In the genomic region with DNA sequence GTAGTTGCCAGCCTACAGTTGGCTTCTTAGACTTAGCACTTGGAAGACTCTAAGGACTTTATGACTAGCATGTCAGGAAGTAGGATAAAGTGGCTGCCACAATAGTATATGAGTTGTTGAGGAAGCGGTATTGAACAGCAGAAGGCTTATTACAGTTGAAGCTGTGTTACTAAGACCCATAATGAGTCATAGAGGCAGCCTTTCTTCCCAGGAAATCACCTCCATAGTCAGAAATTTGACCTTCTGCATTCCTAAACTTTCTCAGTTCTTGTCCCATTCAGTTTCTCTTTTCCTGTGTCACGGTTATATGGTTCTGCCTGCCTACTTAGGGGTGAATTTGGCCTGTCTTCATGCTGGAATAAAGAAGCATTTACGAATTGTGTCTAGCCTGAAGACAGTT, we compare ENCODE assay signal across 29 mouse cellular contexts. TPM values are rescaled to one million over a fixed set of nuclear protein-coding genes. Genes with fewer than 3 reads are reported as not detected.
DNase-seq lines count a peak whose midpoint lies in the region; ATAC-seq and TF ChIP-seq lines count a peak whose summit lies in the region.
"Had no signal": no experiment of that assay in that cellular context is flagged by ENCODE, and none has a peak within 500 bp of the region (broad histone marks: within the 10 kb centered on the region; RNA-seq: fewer than 3 reads in every experiment).

No protein-coding gene starts in this region.

- in situ Hi-C loops in Patski (cut with MboI; ENCODE audit: low pct_unique_long_range_greater_than_20kb) = no loop called here

- H3K4me1 ChIP-seq in hindbrain, embryonic 12.5 days = no peaks in the 10 kb centered on the region
- no peaks in the 10 kb centered on the region for H3K4me1 ChIP-seq in intestine, postnatal 0 days (replicated peaks; ENCODE audit: control insufficient read depth, insufficient read depth, low read length)
- H3K4me1 ChIP-seq: embryonic facial prominence, embryonic 12.5 days; embryonic facial prominence, embryonic 15.5 days; forebrain, embryonic 12.5 days; forebrain, embryonic 15.5 days; hindbrain, embryonic 13.5 days; intestine, embryonic 15.5 days had no signal

- DNase-seq in left cerebral cortex, adult 2 months (ENCODE audit: extremely low spot score in 1 of 2, low spot score in 2 of 2) = no peak
- no peak for DNase-seq in left cerebral cortex, adult 9 months (ENCODE audit: low spot score in 2 of 2)
- peak; percentile 84 for DNase-seq in Muller cell, postnatal 12 days (ENCODE audit: inconsistent ontology term)
- no peak for DNase-seq in Patski (ENCODE audit: low read depth, low spot score)
- DNase-seq: adrenal gland, adult 8-10 months; adrenal gland, postnatal 25 days; cerebellum, adult 11-12 months; cerebellum, adult 9-10 months; cerebellum, postnatal 14 days; gastrocnemius, postnatal 10 days; gastrocnemius, postnatal 36 days had no signal

- WGBS in hindbrain, embryonic 12.5 days = 94% methylated on average over 3 of the region's 3 CpGs
- 79% methylated on average over 3 of the region's 3 CpGs for WGBS in intestine, postnatal 0 days

- CTCF ChIA-PET in Patski (lab: Charles Lee) = interaction anchor here (1.2 kb wide), 1 partner anchor 9 kb away, joined by 4 read pairs; no protein-coding TSS in a partner anchor

- no peaks in the 10 kb centered on the region for H3K27me3 ChIP-seq in Patski
- no peaks in the 10 kb centered on the region for H3K27me3 ChIP-seq in hindbrain, embryonic 12.5 days
- no peaks in the 10 kb centered on the region for H3K27me3 ChIP-seq in intestine, postnatal 0 days (replicated peaks; ENCODE audit: control insufficient read depth, insufficient read depth, low read length)
- H3K27me3 ChIP-seq: embryonic facial prominence, embryonic 12.5 days; embryonic facial prominence, embryonic 15.5 days; forebrain, embryonic 12.5 days; forebrain, embryonic 15.5 days; hindbrain, embryonic 13.5 days; intestine, embryonic 15.5 days had no signal

- no peak overlapping the region for H3K9ac ChIP-seq in hindbrain, embryonic 12.5 days
- no peak overlapping the region for H3K9ac ChIP-seq in intestine, postnatal 0 days (ENCODE audit: low read depth, low read length)
- H3K9ac ChIP-seq: embryonic facial prominence, embryonic 12.5 days; embryonic facial prominence, embryonic 15.5 days; forebrain, embryonic 12.5 days; forebrain, embryonic 15.5 days; hindbrain, embryonic 13.5 days; intestine, embryonic 15.5 days had no signal

- TF ChIP-seq CTCF in left cerebral cortex, adult 2 months (IDR thresholded peaks at IDR 0.05) = no peak
- TF ChIP-seq CTCF in Patski (IDR thresholded peaks at IDR 0.05) = no peak
- no peak for TF ChIP-seq CTCF in intestine, postnatal 0 days (IDR thresholded peaks at IDR 0.05; ENCODE audit: low read depth)

- POLR2A ChIA-PET in Patski (lab: Charles Lee) = interaction anchor here (1.6 kb wide), 1 partner anchor 81 kb away, joined by 3 read pairs; no protein-coding TSS in a partner anchor

- intact Hi-C loops in left cerebral cortex, adult 2 months (cut with DNase I) = no loop called here

- peak; percentile 69 for ATAC-seq in Patski
- no peak for ATAC-seq in hindbrain, embryonic 12.5 days (ENCODE audit: low FRiP score)
- ATAC-seq in intestine, postnatal 0 days = no peak
- ATAC-seq: activated CD4-positive, CD25-positive, alpha-beta regulatory T cell, adult 4 months; forebrain, embryonic 15.5 days; hindbrain, embryonic 16.5 days; intestine, embryonic 15.5 days had no signal

- no peaks in the 10 kb centered on the region for H3K9me3 ChIP-seq in hindbrain, embryonic 12.5 days (replicated peaks)
- H3K9me3 ChIP-seq in intestine, postnatal 0 days (ENCODE audit: control insufficient read depth) = no peaks in the 10 kb centered on the region
- H3K9me3 ChIP-seq: embryonic facial prominence, embryonic 12.5 days; embryonic facial prominence, embryonic 15.5 days; forebrain, embryonic 12.5 days; forebrain, embryonic 15.5 days; hindbrain, embryonic 13.5 days; intestine, embryonic 15.5 days had no signal

- H3K27ac ChIP-seq in left cerebral cortex, adult 2 months = peak overlapping the region; percentile 16; the same call in 1 of the 2 replicates
- H3K27ac ChIP-seq in hindbrain, embryonic 12.5 days = no peak overlapping the region
- no peak overlapping the region for H3K27ac ChIP-seq in intestine, postnatal 0 days (ENCODE audit: low read depth, low read length)
- H3K27ac ChIP-seq: embryonic facial prominence, embryonic 12.5 days; embryonic facial prominence, embryonic 15.5 days; forebrain, embryonic 12.5 days; forebrain, embryonic 15.5 days; hindbrain, embryonic 13.5 days; intestine, embryonic 15.5 days had no signal

- H3K4me3 ChIP-seq in left cerebral cortex, adult 2 months = no peak overlapping the region
- H3K4me3 ChIP-seq in hindbrain, embryonic 12.5 days = no peak overlapping the region
- no peak overlapping the region for H3K4me3 ChIP-seq in intestine, postnatal 0 days (ENCODE audit: low read depth, low read length)
- H3K4me3 ChIP-seq: embryonic facial prominence, embryonic 12.5 days; embryonic facial prominence, embryonic 15.5 days; erythroblast, embryonic 14.5 days; forebrain, embryonic 12.5 days; forebrain, embryonic 15.5 days; hindbrain, embryonic 13.5 days; intestine, embryonic 15.5 days had no signal

- no peak overlapping the region for H3K4me2 ChIP-seq in hindbrain, embryonic 12.5 days (replicated peaks)
- no peak overlapping the region for H3K4me2 ChIP-seq in intestine, postnatal 0 days (replicated peaks; ENCODE audit: low read depth)
- H3K4me2 ChIP-seq: embryonic facial prominence, embryonic 12.5 days; embryonic facial prominence, embryonic 15.5 days; forebrain, embryonic 12.5 days; forebrain, embryonic 15.5 days; heart, embryonic 11.5 days; hindbrain, embryonic 13.5 days; intestine, embryonic 15.5 days had no signal

- H3K36me3 ChIP-seq in hindbrain, embryonic 12.5 days = peaks cover 31% of the 10 kb centered on the region
- H3K36me3 ChIP-seq in intestine, postnatal 0 days (ENCODE audit: control insufficient read depth, insufficient read depth) = peaks cover 36% of the 10 kb centered on the region
- H3K36me3 ChIP-seq: intestine, embryonic 15.5 days had no signal

RNA-seq across cellular contexts. Expression of a gene that starts 29.9 kb away (rescaled TPM):
- total RNA-seq in left cerebral cortex, adult 2 months (2021) = under 1 TPM in 1 of 2 experiments, not detected in 1; 0.70 TPM
- polyA plus RNA-seq in Patski (2021) = 0.35 TPM
- 1.4 and 3.2 TPM in 2 replicates for polyA plus RNA-seq in hindbrain, embryonic 12.5 days (2016; fragmentation: Nextera tagmentation; extraction: Ambion mirVana)
- 1.6 and 2.2 TPM in 2 replicates for polyA plus RNA-seq in intestine, postnatal 0 days (2015; fragmentation: Nextera tagmentation; extraction: Ambion mirVana)
- total RNA-seq: adrenal gland, postnatal 25 days; gastrocnemius, adult 18-20 months; gastrocnemius, postnatal 36 days; heart, adult 8-10 months; heart, postnatal 25 days; hematopoietic stem cell, adult 5-6 weeks had no signal
- polyA plus RNA-seq: activated CD4-positive, CD25-positive, alpha-beta regulatory T cell, adult 4 months; erythroblast, embryonic 14.5 days had no signal

RNA-seq across cellular contexts. Expression of a gene that starts 34.6 kb away (rescaled TPM):
- not detected for total RNA-seq in left cerebral cortex, adult 2 months (2021)
- not detected for polyA plus RNA-seq in Patski (2021)
- 0.92 and 0.96 TPM in 2 replicates for polyA plus RNA-seq in hindbrain, embryonic 12.5 days (2016; fragmentation: Nextera tagmentation; extraction: Ambion mirVana)
- polyA plus RNA-seq in intestine, postnatal 0 days (2015; fragmentation: Nextera tagmentation; extraction: Ambion mirVana) = not detected in 2 replicates
- total RNA-seq: gastrocnemius, adult 18-20 months; gastrocnemius, postnatal 10 days; gastrocnemius, postnatal 36 days; heart, adult 8-10 months; heart, postnatal 25 days; hematopoietic stem cell, adult 5-6 weeks had no signal
- polyA plus RNA-seq: activated CD4-positive, CD25-positive, alpha-beta regulatory T cell, adult 4 months; heart, embryonic 11.5 days; heart, embryonic 14.5 days; heart, postnatal 0 days had no signal

RNA-seq across cellular contexts. Expression of a gene that starts 41.7 kb away (rescaled TPM):
- 10 to 100 TPM; 79.3 to 82.7 TPM for total RNA-seq in left cerebral cortex, adult 2 months (2021)
- 0.65 TPM for polyA plus RNA-seq in Patski (2021)
- polyA plus RNA-seq in hindbrain, embryonic 12.5 days (2016; fragmentation: Nextera tagmentation; extraction: Ambion mirVana) = 11.6 and 12.3 TPM in 2 replicates
- 0.29 and 0.58 TPM in 2 replicates for polyA plus RNA-seq in intestine, postnatal 0 days (2015; fragmentation: Nextera tagmentation; extraction: Ambion mirVana)

RNA-seq across cellular contexts. Expression of a gene that starts 52.7 kb away (rescaled TPM):
- total RNA-seq in left cerebral cortex, adult 2 months (2021) = 10 to 100 TPM in 1 of 2 experiments, 1 to 10 TPM in 1; 10.0 to 11.5 TPM
- 17.7 TPM for polyA plus RNA-seq in Patski (2021)
- polyA plus RNA-seq in hindbrain, embryonic 12.5 days (2016; fragmentation: Nextera tagmentation; extraction: Ambion mirVana) = 25.0 and 30.7 TPM in 2 replicates
- polyA plus RNA-seq in intestine, postnatal 0 days (2015; fragmentation: Nextera tagmentation; extraction: Ambion mirVana) = 5.5 and 5.9 TPM in 2 replicates
